Mouse (Mus musculus): ENCODE data around the gene Ifna13.

Gene Ifna13

DNA sequence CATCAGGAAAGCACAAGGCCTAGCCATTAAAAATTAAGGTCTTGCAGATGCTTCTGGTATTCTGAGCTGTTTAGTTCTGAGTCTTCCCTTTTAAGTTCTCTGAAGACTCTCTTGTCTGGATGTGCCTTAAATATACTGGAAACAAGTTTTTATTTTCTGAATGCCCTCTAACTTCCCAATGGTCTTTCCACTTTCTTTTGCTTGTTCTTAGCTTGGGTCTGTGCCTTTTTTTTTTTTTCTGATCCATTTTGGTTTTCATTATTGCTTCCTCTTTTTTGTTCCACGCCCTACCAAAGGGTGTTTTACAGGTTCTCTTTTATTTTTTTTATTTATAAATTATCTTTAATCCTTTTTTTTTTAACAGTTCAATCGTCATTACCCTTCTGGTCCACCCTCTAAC lies at the start of gene Ifna13:
Gene Ifna13, minus strand, starts transcription at position 101 of the 400 bp plus-strand sequence.
- DNase-seq (ENCODE audit: low read depth, low spot score), result no peak

GRCm38 (mm10) chr4:88693392-88693791 lies 49.1 kb upstream of the Ifna13 start:
- no peak for DNase-seq (ENCODE audit: low read depth, low spot score)

DNA sequence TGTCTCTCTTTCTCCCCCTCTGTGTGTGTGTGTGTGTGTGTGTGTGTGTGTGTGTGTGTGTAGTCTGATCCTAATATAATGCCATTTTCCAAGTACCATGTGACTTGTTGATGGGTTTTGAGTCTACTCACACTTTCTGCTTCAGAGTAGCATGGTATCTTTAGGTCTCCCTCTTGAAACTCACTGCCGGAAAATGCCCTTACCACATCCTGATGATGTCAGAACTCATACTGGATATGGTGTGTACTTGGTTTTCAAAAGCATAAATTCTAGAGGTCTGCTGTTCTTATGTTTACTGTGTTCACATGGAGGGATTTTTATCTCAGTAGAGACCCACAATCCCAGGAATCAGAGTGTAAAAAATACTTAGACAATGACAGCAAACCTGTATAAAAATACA lies 48.3 kb upstream of the Ifna13 start:
- DNase-seq (ENCODE audit: low read depth, low spot score), result no peak

DNA sequence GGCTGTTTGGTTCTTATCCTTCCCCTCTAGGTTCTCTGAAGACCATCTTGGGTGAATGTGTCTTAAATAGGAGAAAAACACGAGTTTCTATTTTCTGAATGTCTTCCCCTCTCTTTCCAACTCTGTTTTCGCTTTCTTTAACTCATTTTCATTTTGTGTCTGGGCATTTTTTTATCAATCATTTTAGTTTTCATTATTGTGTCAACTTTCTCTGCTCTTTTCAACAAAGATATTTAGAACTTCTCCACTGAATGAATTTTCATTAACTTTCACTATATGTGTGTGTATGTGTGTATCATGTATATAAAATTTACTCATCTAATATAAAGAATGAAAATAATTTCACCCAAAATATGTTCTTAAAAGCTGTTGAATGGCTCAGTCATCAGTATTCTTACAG lies 47.0 kb upstream of the Ifna13 start, which contains the start of gene Ifnab:
Gene Ifnab, minus strand, starts transcription at position 101 of the 400 bp plus-strand sequence.
- no peak for DNase-seq (ENCODE audit: low read depth, low spot score)

DNA sequence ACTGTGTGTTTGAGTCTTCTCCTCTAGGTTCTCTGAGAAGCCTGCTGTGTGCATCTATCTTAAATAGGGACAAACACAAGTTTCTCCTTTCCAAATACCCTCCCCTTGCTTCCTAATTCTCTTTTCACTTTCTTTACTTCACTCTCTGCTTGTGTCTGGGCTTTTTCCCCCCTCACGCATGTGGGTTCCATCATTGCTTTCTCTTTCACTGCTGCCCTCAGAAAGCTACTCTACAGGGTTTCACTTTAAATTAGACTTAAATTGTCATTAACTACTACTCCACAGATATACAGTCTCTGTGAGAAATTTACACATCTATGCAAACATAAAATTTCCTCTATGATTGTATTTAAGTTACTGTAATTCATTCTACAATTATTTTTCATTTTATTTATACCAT lies 39.6 kb upstream of the Ifna13 start, which contains the start of gene Ifna2:
Gene Ifna2, minus strand, starts transcription at position 101 of the 400 bp plus-strand sequence.
- no peak for DNase-seq (ENCODE audit: low read depth, low spot score)

GRCm38 (mm10) chr4:88681353-88681752 lies 37.1 kb upstream of the Ifna13 start:
- no peak for DNase-seq (ENCODE audit: low read depth, low spot score)

DNA sequence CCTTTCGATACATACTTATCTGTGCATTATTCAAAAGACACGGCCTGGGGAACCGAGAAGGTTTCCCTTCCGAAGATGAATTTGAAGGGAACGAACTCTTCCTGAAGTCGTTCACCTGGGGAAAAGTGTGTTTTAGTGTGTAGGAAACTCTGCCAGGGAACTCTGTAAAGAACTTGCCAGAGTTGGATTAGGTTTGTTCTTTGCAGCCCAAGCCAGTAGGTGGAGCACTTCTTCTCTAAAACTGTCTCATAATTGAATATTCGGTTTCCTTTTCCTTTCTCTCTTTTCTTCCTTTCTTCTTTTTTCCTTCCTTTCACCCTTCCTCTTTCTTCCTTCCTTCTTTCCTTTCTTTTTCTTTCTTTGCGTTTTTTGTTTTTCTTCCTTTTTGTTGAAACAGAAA lies 36.1 kb upstream of the Ifna13 start:
- DNase-seq (ENCODE audit: low read depth, low spot score), result peak; percentile 70

DNA sequence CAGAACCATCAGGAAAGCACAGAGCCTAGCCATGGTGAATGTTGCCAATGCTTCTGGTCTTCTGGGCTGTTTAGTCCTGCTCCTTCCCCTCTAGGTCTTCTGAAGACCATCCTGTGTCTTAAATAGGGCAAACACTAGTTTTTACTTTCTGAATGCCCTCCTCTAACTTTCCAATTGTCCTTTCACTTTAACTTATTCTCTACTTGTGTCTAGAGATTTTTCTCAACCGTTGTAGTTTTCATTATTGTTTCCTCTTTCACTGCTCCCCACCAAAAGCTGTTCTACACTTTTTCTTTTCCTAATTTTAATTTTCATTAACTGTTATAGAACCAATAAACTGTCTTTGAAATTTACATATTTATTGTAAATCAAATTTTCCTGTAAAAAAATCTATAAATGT lies 32.6 kb upstream of the Ifna13 start, which contains the start of gene Ifna16:
Gene Ifna16, minus strand, starts transcription at position 101 of the 400 bp plus-strand sequence.
- no peak for DNase-seq (ENCODE audit: low read depth, low spot score)

- no peak for DNase-seq (ENCODE audit: low read depth, low spot score)
Observed at GRCm38 (mm10) chr4:88655461-88655860, 11.2 kb upstream of the Ifna13 start.

- no peak for DNase-seq (ENCODE audit: low read depth, low spot score)
Observed at GRCm38 (mm10) chr4:88653644-88654043, 9.4 kb upstream of the Ifna13 start.

DNA sequence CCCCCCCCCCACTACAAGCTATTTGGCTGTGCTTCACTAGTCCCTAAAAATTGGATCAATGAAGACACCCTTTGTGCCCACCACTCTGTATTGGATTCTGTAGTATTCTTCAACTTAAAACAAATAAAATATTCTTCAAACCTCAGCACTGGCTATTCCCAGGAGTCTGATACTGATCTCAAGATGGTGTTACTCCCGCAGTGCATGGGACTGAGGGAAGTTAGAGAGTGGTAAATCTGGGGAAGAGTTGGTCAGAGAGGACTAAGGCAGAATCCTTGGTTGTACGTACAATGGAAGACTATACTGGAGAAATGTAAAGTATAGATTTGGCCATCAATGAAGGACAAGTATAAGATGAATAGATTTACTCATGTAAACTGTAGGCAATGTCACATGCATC lies 1.7 kb downstream of the Ifna13 start:
- peak; percentile 10 for DNase-seq (ENCODE audit: low read depth, low spot score)

DNA sequence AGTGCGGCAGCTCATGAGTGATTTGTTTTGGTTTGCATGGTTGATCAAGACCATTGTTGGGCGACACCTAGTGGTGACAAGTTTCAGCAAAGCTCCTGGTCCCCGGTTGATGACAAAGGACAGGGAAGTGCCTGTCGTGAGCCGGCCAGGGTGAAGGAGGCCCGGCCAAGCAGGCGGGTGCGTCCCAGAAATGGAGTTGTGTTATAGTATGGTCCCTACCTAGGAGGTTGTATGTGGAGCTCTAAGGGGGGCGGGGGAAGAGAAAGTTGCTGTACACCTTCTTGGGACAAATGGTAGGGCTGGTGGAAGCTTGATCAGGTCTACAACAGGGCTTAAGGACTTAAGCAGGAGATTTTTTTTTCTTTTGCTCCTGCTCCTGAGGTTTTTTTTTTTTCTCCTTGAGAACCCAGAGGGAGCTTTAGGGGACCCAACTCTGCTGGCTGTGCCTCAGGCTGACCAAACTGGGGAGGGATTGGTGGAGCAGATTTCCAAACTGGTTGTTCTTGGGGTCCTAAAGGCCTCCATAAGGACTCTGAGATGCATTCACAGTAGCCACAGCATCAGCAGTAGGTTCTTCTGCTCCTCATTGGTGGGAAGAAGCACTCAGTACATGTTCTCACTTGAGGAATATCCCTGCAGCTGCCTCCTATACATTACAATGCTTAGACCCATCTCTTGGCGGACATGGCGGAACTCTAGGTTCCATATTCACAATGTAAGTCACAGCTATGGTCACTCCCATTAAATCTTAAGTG lies 3.0 kb downstream of the Ifna13 start:
- DNase-seq (ENCODE audit: low read depth, low spot score), result peak; percentile 99

DNA sequence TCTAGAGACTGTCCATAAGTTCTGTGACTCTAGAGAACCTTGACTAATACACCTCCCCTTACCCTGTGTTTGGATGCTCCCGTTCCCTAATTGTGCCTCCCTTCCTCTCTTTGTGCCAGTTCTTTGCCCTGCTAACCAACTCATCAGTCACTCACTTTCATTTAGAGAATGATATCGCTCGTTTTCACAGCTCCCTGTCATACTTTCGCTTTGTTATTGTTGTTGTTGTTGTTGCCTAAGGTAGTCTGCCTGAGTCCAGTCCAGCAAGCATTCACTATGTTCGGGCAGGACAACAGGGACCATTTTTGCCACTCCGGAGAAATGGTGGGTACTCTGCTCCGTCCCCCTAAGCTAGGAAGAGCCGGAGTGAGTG lies 3.6 kb downstream of the Ifna13 start:
- DNase-seq (ENCODE audit: low read depth, low spot score), result no peak

GRCm38 (mm10) chr4:88634311-88634710 lies 9.9 kb downstream of the Ifna13 start, which contains the start of gene C87499:
TSS of gene C87499 (minus strand) at chr4:88634411.
- DNase-seq (ENCODE audit: low read depth, low spot score), result no peak

GRCm38 (mm10) chr4:88603276-88603675 lies 41.0 kb downstream of the Ifna13 start, which contains the start of gene Ifna12:
TSS of gene Ifna12 (minus strand) at chr4:88603376.
- no peak for DNase-seq (ENCODE audit: low read depth, low spot score)

Data from 3T3-L1 (cell line).